Mouse (Mus musculus): ENCODE measurements around the gene Nfkb2. TPM values are rescaled to one million over a fixed set of nuclear protein-coding genes. Genes with fewer than 3 reads are reported as not detected.

The Nfkb2 gene
- polyA plus RNA-seq, 1 experiment from 2014 or later = 6.8 TPM

GRCm38 (mm10) chr19:46337719-46338330, 33.7 kb downstream of the Nfkb2 start:
- Histone ChIP-seq H3K27ac (replicated peaks; ENCODE audit: low read depth, low read length) (no peak overlapping the region), H3K4me3 (ENCODE audit: low read depth, low read length) (peak overlapping the region; percentile 77), H3K36me3 (ENCODE audit: control insufficient read depth, insufficient read depth, low read length) (no peaks in the 10 kb centered on the region), H3K27me3 (ENCODE audit: control insufficient read depth, insufficient read depth, low read length) (no peaks in the 10 kb centered on the region), H3K9ac (ENCODE audit: low read length) (peak overlapping the region; percentile 76), H3K4me2 (ENCODE audit: low read depth, severe bottlenecking) (peak overlapping the region; percentile 79), H3K4me1 (ENCODE audit: control insufficient read depth, insufficient read depth, low read length) (peaks cover 7% of the 10 kb centered on the region; the same call in 1 of the 2 replicates), H3K9me3 (ENCODE audit: control insufficient read depth, low read length) (no peaks in the 10 kb centered on the region)
- 46% methylated on average over 15 of the region's 15 CpGs for whole genome bisulfite sequencing
- DNase-seq (ENCODE audit: low spot score) (no peak), ATAC-seq (ENCODE audit: insufficient number of reproducible peaks, low FRiP score, low TSS enrichment, low read depth) (peak; percentile 29; the same call in 1 of the 2 replicates)

- ATAC-seq (ENCODE audit: insufficient number of reproducible peaks, low FRiP score, low TSS enrichment, low read depth) = peak; percentile 82
- Histone ChIP-seq H3K9me3 (ENCODE audit: control insufficient read depth, low read length) (no peaks in the 10 kb centered on the region), H3K9ac (ENCODE audit: low read length) (peak within 1 kb of the TSS; percentile 76), H3K27me3 (ENCODE audit: control insufficient read depth, insufficient read depth, low read length) (no peaks in the 10 kb centered on the region; the same call in 1 of the 2 replicates), H3K4me1 (ENCODE audit: control insufficient read depth, insufficient read depth, low read length) (peaks cover 7% of the 10 kb centered on the region; the same call in 1 of the 2 replicates), H3K36me3 (ENCODE audit: control insufficient read depth, insufficient read depth, low read length) (no peaks in the 10 kb centered on the region), H3K4me2 (ENCODE audit: low read depth, severe bottlenecking) (peak within 1 kb of the TSS; percentile 79), H3K27ac (replicated peaks; ENCODE audit: low read depth, low read length) (no peak within 1 kb of the TSS), H3K4me3 (ENCODE audit: low read depth, low read length) (peak within 1 kb of the TSS; percentile 77)
- under 1% methylated on average over 31 of the region's 31 CpGs for WGBS
- peak; percentile 98 for DNase-seq (ENCODE audit: low spot score)
Measured at GRCm38 (mm10) chr19:46338331-46338936, 34.3 kb downstream of the Nfkb2 start, which contains the start of gene Cuedc2. Cuedc2 (minus strand) TSS chr19:46338702.

DNA sequence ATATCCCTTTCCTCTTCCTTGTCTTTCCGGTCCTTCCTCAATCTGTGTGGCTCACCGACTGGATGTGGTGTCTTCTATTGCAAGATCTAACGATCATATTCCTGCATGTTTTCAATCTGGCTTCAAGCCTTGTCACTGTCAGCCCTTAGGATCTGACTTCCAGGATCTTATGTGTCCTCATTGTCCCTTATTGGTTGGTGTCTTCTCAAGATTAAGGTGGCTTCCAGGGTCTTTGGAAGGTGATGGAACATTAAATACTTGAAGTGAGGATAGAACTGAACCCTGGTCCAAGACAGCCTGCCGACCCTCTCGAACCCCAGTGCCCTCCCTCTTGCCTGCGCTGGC, 34.8 kb downstream of the Nfkb2 start:
- DNase-seq (ENCODE audit: low spot score) = no peak
- Histone ChIP-seq H3K27ac (replicated peaks; ENCODE audit: low read depth, low read length) (no peak overlapping the region), H3K4me1 (ENCODE audit: control insufficient read depth, insufficient read depth, low read length) (peaks cover 7% of the 10 kb centered on the region; the same call in 1 of the 2 replicates), H3K27me3 (ENCODE audit: control insufficient read depth, insufficient read depth, low read length) (no peaks in the 10 kb centered on the region; the same call in 1 of the 2 replicates), H3K9me3 (ENCODE audit: control insufficient read depth, low read length) (no peaks in the 10 kb centered on the region), H3K9ac (ENCODE audit: low read length) (no peak overlapping the region), H3K36me3 (ENCODE audit: control insufficient read depth, insufficient read depth, low read length) (no peaks in the 10 kb centered on the region), H3K4me3 (ENCODE audit: low read depth, low read length) (no peak overlapping the region), H3K4me2 (ENCODE audit: low read depth, severe bottlenecking) (no peak overlapping the region; the same call in 1 of the 2 replicates)
- no peak for ATAC-seq (ENCODE audit: insufficient number of reproducible peaks, low FRiP score, low TSS enrichment, low read depth)
- WGBS = 47% methylated on average over 6 of the region's 6 CpGs

GRCm38 (mm10) chr19:46339287-46339971, 35.3 kb downstream of the Nfkb2 start:
- H3K27ac ChIP-seq (replicated peaks; ENCODE audit: low read depth, low read length) = no peak overlapping the region
- H3K4me1 ChIP-seq (ENCODE audit: control insufficient read depth, insufficient read depth, low read length) = peaks cover 7% of the 10 kb centered on the region; the same call in 1 of the 2 replicates

DNA sequence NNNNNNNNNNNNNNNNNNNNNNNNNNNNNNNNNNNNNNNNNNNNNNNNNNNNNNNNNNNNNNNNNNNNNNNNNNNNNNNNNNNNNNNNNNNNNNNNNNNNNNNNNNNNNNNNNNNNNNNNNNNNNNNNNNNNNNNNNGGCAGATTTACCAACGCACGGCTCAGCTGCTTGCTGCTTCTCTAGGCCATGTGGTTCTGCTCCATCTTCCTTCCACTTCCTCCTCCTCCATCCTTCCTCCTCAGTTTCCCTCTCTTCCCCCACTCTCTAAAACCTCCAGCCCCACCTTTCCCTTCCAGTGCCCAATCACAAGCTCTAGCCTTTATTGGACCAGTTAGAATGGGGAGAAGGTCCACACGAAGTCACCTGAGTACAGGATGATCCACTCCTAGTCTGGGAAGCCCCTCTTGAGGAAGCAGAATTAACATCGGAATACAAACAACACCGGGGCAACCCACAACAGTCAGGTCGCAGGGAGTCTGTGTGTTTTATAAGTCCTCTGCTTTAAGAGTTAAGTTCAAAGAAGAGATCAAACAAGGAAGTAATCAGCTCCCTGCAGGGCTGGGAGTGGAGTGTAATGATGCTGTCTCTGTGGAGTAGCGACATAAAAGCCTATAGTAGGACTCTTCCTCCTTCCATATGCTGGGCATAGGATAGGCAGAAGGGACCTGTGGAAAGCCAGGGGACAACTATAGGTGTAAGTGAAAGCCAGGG, 40.7 kb downstream of the Nfkb2 start:
- no peak overlapping the region for H3K9ac ChIP-seq (ENCODE audit: low read length)
- no peak overlapping the region for H3K27ac ChIP-seq (replicated peaks; ENCODE audit: low read depth, low read length)
- no peak overlapping the region for H3K4me2 ChIP-seq (ENCODE audit: low read depth, severe bottlenecking)
- H3K4me3 ChIP-seq (ENCODE audit: low read depth, low read length) = no peak overlapping the region
- no peaks in the 10 kb centered on the region for H3K4me1 ChIP-seq (ENCODE audit: control insufficient read depth, insufficient read depth, low read length)
- peaks cover 6% of the 10 kb centered on the region; the same call in 1 of the 2 replicates for H3K27me3 ChIP-seq (ENCODE audit: control insufficient read depth, insufficient read depth, low read length)
- ATAC-seq (ENCODE audit: insufficient number of reproducible peaks, low FRiP score, low TSS enrichment, low read depth) (no peak), DNase-seq (ENCODE audit: low spot score) (no peak)
- no peaks in the 10 kb centered on the region for H3K9me3 ChIP-seq (ENCODE audit: control insufficient read depth, low read length)
- no peaks in the 10 kb centered on the region for H3K36me3 ChIP-seq (ENCODE audit: control insufficient read depth, insufficient read depth, low read length)
- 13% methylated on average over 7 of the region's 7 CpGs for WGBS

More at GRCm38 (mm10) chr19:46339287-46339971, 35.3 kb downstream of the Nfkb2 start:
- Histone ChIP-seq H3K27me3 (ENCODE audit: control insufficient read depth, insufficient read depth, low read length) (no peaks in the 10 kb centered on the region; the same call in 1 of the 2 replicates), H3K9ac (ENCODE audit: low read length) (peak overlapping the region; percentile 27; the same call in 1 of the 2 replicates), H3K4me3 (ENCODE audit: low read depth, low read length) (no peak overlapping the region), H3K4me2 (ENCODE audit: low read depth, severe bottlenecking) (no peak overlapping the region; the same call in 1 of the 2 replicates), H3K36me3 (ENCODE audit: control insufficient read depth, insufficient read depth, low read length) (no peaks in the 10 kb centered on the region), H3K9me3 (ENCODE audit: control insufficient read depth, low read length) (no peaks in the 10 kb centered on the region)
- ATAC-seq (ENCODE audit: insufficient number of reproducible peaks, low FRiP score, low TSS enrichment, low read depth) (no peak), DNase-seq (ENCODE audit: low spot score) (no peak)
- 84% methylated on average over 7 of the region's 7 CpGs for WGBS

DNA sequence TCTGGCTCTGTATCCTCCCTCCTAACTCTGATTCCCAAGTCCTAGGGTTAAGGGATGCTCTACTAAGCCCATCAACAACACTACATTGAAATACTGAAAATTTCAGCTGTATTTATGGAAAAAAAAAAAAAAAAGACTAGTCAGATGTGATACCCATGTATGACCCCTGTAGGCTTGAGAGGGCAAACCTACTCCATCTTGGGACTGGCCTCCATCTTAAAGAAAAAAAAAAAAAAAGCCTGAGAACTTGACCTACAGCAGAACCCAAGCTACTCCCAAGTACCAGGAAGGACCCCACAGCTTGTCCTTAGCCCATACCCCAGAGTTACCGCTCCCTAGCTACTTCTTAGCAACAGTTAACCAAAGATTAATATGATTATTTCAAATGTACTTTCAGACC, 43.0 kb downstream of the Nfkb2 start:
- H3K9ac ChIP-seq (ENCODE audit: low read length) = no peak overlapping the region
- no peak overlapping the region for H3K4me2 ChIP-seq (ENCODE audit: low read depth, severe bottlenecking)
- DNase-seq (ENCODE audit: low spot score) (no peak), ATAC-seq (ENCODE audit: insufficient number of reproducible peaks, low FRiP score, low TSS enrichment, low read depth) (no peak)
- H3K4me3 ChIP-seq (ENCODE audit: low read depth, low read length) = no peak overlapping the region
- WGBS = 97% methylated on average over 1 of the region's 1 CpGs
- H3K9me3 ChIP-seq (ENCODE audit: control insufficient read depth, low read length) = no peaks in the 10 kb centered on the region
- no peaks in the 10 kb centered on the region for H3K36me3 ChIP-seq (ENCODE audit: control insufficient read depth, insufficient read depth, low read length)
- no peaks in the 10 kb centered on the region for H3K4me1 ChIP-seq (ENCODE audit: control insufficient read depth, insufficient read depth, low read length)
- H3K27me3 ChIP-seq (ENCODE audit: control insufficient read depth, insufficient read depth, low read length) = peaks cover 6% of the 10 kb centered on the region; the same call in 1 of the 2 replicates
- no peak overlapping the region for H3K27ac ChIP-seq (replicated peaks; ENCODE audit: low read depth, low read length)

GRCm38 (mm10) chr19:46347936-46348668, 44.0 kb downstream of the Nfkb2 start:
- H3K4me1 ChIP-seq (ENCODE audit: control insufficient read depth, insufficient read depth, low read length) = no peaks in the 10 kb centered on the region
- 33% methylated on average over 14 of the region's 14 CpGs for WGBS
- H3K27ac ChIP-seq (replicated peaks; ENCODE audit: low read depth, low read length) = no peak overlapping the region
- no peaks in the 10 kb centered on the region for H3K9me3 ChIP-seq (ENCODE audit: control insufficient read depth, low read length)
- H3K4me3 ChIP-seq (ENCODE audit: low read depth, low read length) = peak overlapping the region; percentile 53
- ATAC-seq (ENCODE audit: insufficient number of reproducible peaks, low FRiP score, low TSS enrichment, low read depth) (no peak), DNase-seq (ENCODE audit: low spot score) (no peak)
- H3K4me2 ChIP-seq (ENCODE audit: low read depth, severe bottlenecking) = peak overlapping the region; percentile 73
- H3K36me3 ChIP-seq (ENCODE audit: control insufficient read depth, insufficient read depth, low read length) = no peaks in the 10 kb centered on the region
- peak overlapping the region; percentile 72 for H3K9ac ChIP-seq (ENCODE audit: low read length)
- peaks cover 6% of the 10 kb centered on the region; the same call in 1 of the 2 replicates for H3K27me3 ChIP-seq (ENCODE audit: control insufficient read depth, insufficient read depth, low read length)
